Mouse (Mus musculus) erythroblast, embryonic 14.5 days (primary cell): ENCODE results near the gene Tmem266.

ENCODE experiments used
- GATA1 ChIP-seq: IDR thresholded peaks from 2 replicates; pipeline ENCODE4 v1.6.1; 2012; ENCODE audit warnings: low read length, inconsistent platforms, mixed read lengths
- TAL1 ChIP-seq: IDR thresholded peaks from 3 replicates; pipeline ENCODE4 v1.6.1; 2012; ENCODE audit warnings: low read length, inconsistent platforms, mixed read lengths

DNA sequence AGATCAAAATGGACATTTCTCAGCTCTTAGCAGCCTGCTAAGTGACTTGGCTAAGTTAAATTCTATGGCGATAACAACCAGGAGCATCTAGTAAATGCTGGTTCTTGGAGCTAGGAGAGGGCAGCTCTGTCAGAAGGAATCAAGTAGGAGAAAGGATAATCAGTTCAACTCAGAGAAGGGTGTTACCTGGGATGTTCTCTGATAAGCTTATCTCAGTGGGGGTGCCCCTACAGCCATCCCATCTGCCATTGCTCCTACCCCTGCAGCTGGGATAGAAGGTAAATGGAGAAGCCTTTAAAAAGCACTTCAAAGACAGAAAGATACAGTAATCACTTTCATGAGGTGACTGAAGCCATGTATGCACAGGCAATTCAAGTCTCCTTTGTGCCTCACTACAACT, 126.2 kb downstream of the Tmem266 start:
- TF ChIP-seq TAL1 = no peak
- no peak for TF ChIP-seq GATA1
